ENCODE assay signal across 1 mouse cellular context in genomic region chr9:107985131-107986119, GRCm38 (mm10).
A peak's percentile ranks its signal among the peaks of the same experiment; 100 is the strongest.
TF ChIP-seq lines count a peak whose summit lies in the region.

Gene Inka1 (minus strand): TSS chr9:107985879.

TF ChIP-seq in CH12.LX, 34 proteins besides CTCF, POLR2A, EP300 and RAD21 (continued from another document):
- 0 out of 2 replicates have a peak, but pooled peaks have one; percentile 1 for TF ChIP-seq TBP (conservative IDR thresholded peaks at IDR 0.05; ENCODE audit: low read depth, low read length)
- peak; percentile 63; the same call in 1 of the 2 replicates for TF ChIP-seq ETS1 (conservative IDR thresholded peaks at IDR 0.05; ENCODE audit: low read depth, low read length)
- peak; percentile 46 for TF ChIP-seq HCFC1 (IDR thresholded peaks at IDR 0.05; ENCODE audit: low read depth, low read length)
- TF ChIP-seq UBTF (IDR thresholded peaks at IDR 0.05; ENCODE audit: low read depth, low read length) = peak; percentile 92
- peak; percentile 73 for TF ChIP-seq IRF4 (IDR thresholded peaks at IDR 0.05; ENCODE audit: low read depth, low read length)
- TF ChIP-seq CHD2 (IDR thresholded peaks at IDR 0.05; ENCODE audit: low read length) = no peak
- TF ChIP-seq PAX5 (IDR thresholded peaks at IDR 0.05; ENCODE audit: low read length) = no peak
- TF ChIP-seq CHD1 (IDR thresholded peaks at IDR 0.05; ENCODE audit: low read depth, low read length) = peak; percentile 98
- no peak for TF ChIP-seq ZNF384 (IDR thresholded peaks at IDR 0.05; ENCODE audit: low read depth, low read length)
- no peak for TF ChIP-seq JUND (conservative IDR thresholded peaks at IDR 0.05; ENCODE audit: low read depth, low read length)
- peak; percentile 54 for TF ChIP-seq ZMIZ1 (IDR thresholded peaks at IDR 0.05; ENCODE audit: low read depth, low read length)
